Mouse (Mus musculus): ENCODE results near the gene Ccdc34.

Gene Ccdc34

GRCm38 (mm10) chr2:109996411-109996810, 21.2 kb upstream of the Ccdc34 start:
- no peak for DNase-seq (ENCODE audit: low spot score in 2 of 2)

- no peak for DNase-seq (ENCODE audit: low spot score in 2 of 2)
Measured at GRCm38 (mm10) chr2:110004668-110005067, 12.9 kb upstream of the Ccdc34 start.

- DNase-seq (ENCODE audit: low spot score in 2 of 2), result no peak
Measured at GRCm38 (mm10) chr2:110005164-110005563, 12.5 kb upstream of the Ccdc34 start.

GRCm38 (mm10) chr2:110005596-110006239, 11.9 kb upstream of the Ccdc34 start:
- DNase-seq (ENCODE audit: low spot score in 2 of 2), result no peak

- DNase-seq (ENCODE audit: low spot score in 2 of 2), result no peak
Measured at GRCm38 (mm10) chr2:110007423-110008267, 10.0 kb upstream of the Ccdc34 start.

- DNase-seq (ENCODE audit: low spot score in 2 of 2), result no peak
Measured at GRCm38 (mm10) chr2:110009449-110009848, 8.2 kb upstream of the Ccdc34 start.

GRCm38 (mm10) chr2:110012184-110012725, 5.4 kb upstream of the Ccdc34 start:
- DNase-seq (ENCODE audit: low spot score in 2 of 2), result no peak

GRCm38 (mm10) chr2:110017087-110017486, 530 bp upstream of the Ccdc34 start:
- DNase-seq (ENCODE audit: low spot score in 2 of 2), result no peak

GRCm38 (mm10) chr2:110019656-110020055, 2.0 kb downstream of the Ccdc34 start:
- no peak for DNase-seq (ENCODE audit: low spot score in 2 of 2)

- no peak for DNase-seq (ENCODE audit: low spot score in 2 of 2)
Measured at GRCm38 (mm10) chr2:110020430-110020829, 2.8 kb downstream of the Ccdc34 start.

GRCm38 (mm10) chr2:110036265-110036664, 18.6 kb downstream of the Ccdc34 start:
- no peak for DNase-seq (ENCODE audit: low spot score in 2 of 2)

GRCm38 (mm10) chr2:110036665-110037064, 19.0 kb downstream of the Ccdc34 start:
- no peak for DNase-seq (ENCODE audit: low spot score in 2 of 2)

GRCm38 (mm10) chr2:110037221-110037620, 19.6 kb downstream of the Ccdc34 start:
- DNase-seq (ENCODE audit: low spot score in 2 of 2), result no peak

GRCm38 (mm10) chr2:110038341-110038740, 20.7 kb downstream of the Ccdc34 start:
- DNase-seq (ENCODE audit: low spot score in 2 of 2), result no peak

GRCm38 (mm10) chr2:110042861-110043760, 25.5 kb downstream of the Ccdc34 start:
- no peak for DNase-seq (ENCODE audit: low spot score in 2 of 2)

GRCm38 (mm10) chr2:110058424-110058823, 40.8 kb downstream of the Ccdc34 start:
- no peak for DNase-seq (ENCODE audit: low spot score in 2 of 2)

GRCm38 (mm10) chr2:110063131-110063530, 45.5 kb downstream of the Ccdc34 start:
- DNase-seq (ENCODE audit: low spot score in 2 of 2), result no peak

GRCm38 (mm10) chr2:110068916-110069315, 51.3 kb downstream of the Ccdc34 start:
- no peak for DNase-seq (ENCODE audit: low spot score in 2 of 2)

- DNase-seq (ENCODE audit: low spot score in 2 of 2), result no peak
Measured at GRCm38 (mm10) chr2:110073023-110073422, 55.4 kb downstream of the Ccdc34 start.

- no peak for DNase-seq (ENCODE audit: low spot score in 2 of 2)
Measured at GRCm38 (mm10) chr2:110074646-110075452, 57.2 kb downstream of the Ccdc34 start.

- DNase-seq (ENCODE audit: low spot score in 2 of 2), result no peak
Measured at GRCm38 (mm10) chr2:110077240-110077639, 59.6 kb downstream of the Ccdc34 start.

All from frontal cortex, postnatal 10 days (tissue).